Mouse (Mus musculus) cerebellum, adult 2 months (tissue): ENCODE data around the gene Gpd2. TPM values are rescaled to one million over a fixed set of nuclear protein-coding genes. Genes with fewer than 3 reads are reported as not detected.

Experiments used
- DNase-seq, 2 experiments: peaks; one replicate each; pipeline ENCODE4 v3.0.0; 2021
- H3K27ac ChIP-seq: fragments of 200-500 bp; 2 replicates; pipeline ENCODE4 v1.5.1; 2012; ENCODE audit warnings: low read length, control low read depth, inconsistent platforms; ENCODE audit not compliant: insufficient read depth
- H3K27me3 ChIP-seq: fragments of 200-500 bp; 2 replicates; pipeline ENCODE4 v1.6.1; 2012; ENCODE audit warnings: inconsistent platforms, mild to moderate bottlenecking, low read length, moderate library complexity; ENCODE audit not compliant: control insufficient read depth, insufficient read depth
- H3K4me1 ChIP-seq: fragments of 200-500 bp; 2 replicates; pipeline ENCODE4 v1.6.1; 2011; ENCODE audit warnings: low read length; ENCODE audit not compliant: control insufficient read depth, insufficient read depth
- H3K4me3 ChIP-seq: fragments of 200-500 bp; replicated peaks from 2 replicates; pipeline ENCODE3; 2011; ENCODE audit warnings: mild to moderate bottlenecking, low read depth, low read length, control low read depth; ENCODE audit not compliant: insufficient read depth
- CTCF ChIP-seq: fragments of 200-500 bp; IDR thresholded peaks from 2 replicates; pipeline ENCODE4 v1.5.1; 2011; ENCODE audit warnings: low read depth, mild to moderate bottlenecking, control low read depth, low read length, moderate library complexity, borderline replicate concordance; ENCODE audit not compliant: insufficient read depth
- POLR2A ChIP-seq: fragments of 200-500 bp; IDR thresholded peaks from 2 replicates; pipeline ENCODE4 v1.6.1; 2011; ENCODE audit warnings: low read length, control low read depth, borderline replicate concordance; ENCODE audit not compliant: insufficient read depth
- WGBS: fragments of 180-500 bp; shearing (Covaris S2); methylation state at CpG from one replicate; pipeline ENCODE4 v1.1.7; 2018; 5-methylcytosine and 5-hydroxymethylcytosine counted together
- polyA plus RNA-seq: library from polyadenylated mRNA; depleted of rRNA; stranded (reverse); fragments of >200 nt; gene quantifications from 2 replicates; pipeline ENCODE4 v1.2.3, GENCODE M21; 2012

The Gpd2 gene
- polyA plus RNA-seq, 1 experiment, result 38.1 TPM

DNA sequence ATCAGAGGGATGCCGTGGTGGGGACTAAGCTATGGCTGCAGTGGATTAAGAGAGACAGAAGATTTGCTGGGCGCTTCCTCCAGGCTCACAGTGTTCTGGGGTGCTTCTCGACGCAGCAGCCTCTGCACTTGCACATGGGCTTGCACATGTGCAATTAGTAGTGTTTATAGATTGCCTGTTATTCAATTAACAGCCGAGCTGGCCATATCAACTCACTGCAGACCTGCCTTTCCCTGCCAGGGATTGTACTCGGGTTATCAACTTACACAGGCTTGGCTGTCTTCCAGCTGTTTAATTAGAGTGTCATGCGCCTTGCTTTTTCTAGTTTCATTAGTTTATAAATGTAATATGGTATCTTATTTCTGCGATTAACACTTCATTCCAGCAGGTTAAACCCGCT lies 113.2 kb downstream of the Gpd2 start:
- TF ChIP-seq CTCF, result no peak
- peak in 1 of 2 experiments; percentile 13 for DNase-seq
- no peak overlapping the region for H3K27ac ChIP-seq
- H3K27me3 ChIP-seq, result no peaks in the 10 kb centered on the region
- WGBS, result 51% methylated on average over 9 of the region's 9 CpGs
- no peak overlapping the region for H3K4me3 ChIP-seq
- H3K4me1 ChIP-seq, result no peaks in the 10 kb centered on the region

DNA sequence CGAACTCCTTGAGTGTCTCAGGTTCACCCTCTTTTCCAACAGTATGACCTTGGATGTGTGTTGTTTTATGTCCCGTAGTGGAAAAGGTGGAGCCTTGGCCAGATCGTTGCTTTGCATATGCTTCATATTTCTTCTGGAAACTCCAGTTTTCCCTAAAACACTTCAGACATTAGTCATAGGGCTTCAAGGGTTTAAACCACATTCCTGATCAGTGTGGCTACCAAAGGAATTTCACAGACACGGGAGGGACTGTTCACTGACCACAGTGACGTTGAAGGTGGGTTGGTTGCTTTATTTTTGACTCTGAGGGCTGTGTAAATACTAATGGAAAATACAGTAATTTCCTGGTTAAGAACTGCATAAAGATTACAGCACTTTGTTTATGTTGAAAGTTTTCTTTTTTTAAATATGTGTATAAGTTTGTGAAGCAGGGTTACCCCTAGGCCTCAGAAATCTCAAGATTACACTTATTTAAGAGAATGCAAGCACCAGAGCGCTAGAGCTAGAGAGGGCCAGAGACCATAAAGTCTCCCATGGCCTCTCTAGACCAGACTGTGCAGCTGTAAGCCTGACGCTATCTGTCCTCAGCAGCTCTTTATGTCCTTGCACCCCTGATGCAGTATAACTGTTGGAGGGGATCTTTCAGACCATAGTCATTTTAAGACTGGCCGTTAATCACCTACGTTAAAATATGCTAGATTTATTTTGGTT lies 116.4 kb downstream of the Gpd2 start:
- Histone ChIP-seq H3K27ac (no peak overlapping the region), H3K4me3 (no peak overlapping the region), H3K4me1 (no peaks in the 10 kb centered on the region), H3K27me3 (no peaks in the 10 kb centered on the region)
- TF ChIP-seq POLR2A (no peak), CTCF (no peak)
- no peak for DNase-seq
- WGBS, result 94% methylated on average over 9 of the region's 9 CpGs

DNA sequence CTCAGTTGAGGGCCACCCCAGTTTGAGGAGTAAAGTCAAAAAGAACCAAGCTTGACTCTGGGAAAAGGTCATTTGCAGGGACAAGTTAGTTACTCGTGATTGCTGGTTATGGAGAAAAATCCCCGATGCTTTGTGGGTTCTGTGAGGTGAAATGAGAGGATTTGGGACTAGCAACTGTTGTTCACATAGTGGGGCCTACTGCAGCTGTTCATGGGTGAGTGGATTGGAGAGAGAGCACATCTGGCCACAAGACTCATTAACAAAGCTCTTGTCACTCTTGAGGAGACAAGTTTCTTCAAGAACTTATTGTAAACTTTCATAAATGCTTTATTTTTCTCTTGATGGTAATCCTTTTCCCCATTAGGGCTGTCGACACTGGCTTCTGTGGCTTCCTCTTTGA lies 117.4 kb downstream of the Gpd2 start:
- whole genome bisulfite sequencing, result 90% methylated on average over 3 of the region's 3 CpGs
- H3K27me3 ChIP-seq, result no peaks in the 10 kb centered on the region
- no peak for DNase-seq
- H3K4me3 ChIP-seq, result no peak overlapping the region
- no peak overlapping the region for H3K27ac ChIP-seq
- TF ChIP-seq CTCF (no peak), POLR2A (no peak)
- H3K4me1 ChIP-seq, result no peaks in the 10 kb centered on the region

GRCm38 (mm10) chr2:57356222-57356822 lies 118.9 kb downstream of the Gpd2 start:
- no peak for TF ChIP-seq CTCF
- Histone ChIP-seq H3K27ac (no peak overlapping the region), H3K4me1 (no peaks in the 10 kb centered on the region), H3K27me3 (no peaks in the 10 kb centered on the region), H3K4me3 (no peak overlapping the region)
- WGBS, result 85% methylated on average over 12 of the region's 12 CpGs
- DNase-seq, result no peak

DNA sequence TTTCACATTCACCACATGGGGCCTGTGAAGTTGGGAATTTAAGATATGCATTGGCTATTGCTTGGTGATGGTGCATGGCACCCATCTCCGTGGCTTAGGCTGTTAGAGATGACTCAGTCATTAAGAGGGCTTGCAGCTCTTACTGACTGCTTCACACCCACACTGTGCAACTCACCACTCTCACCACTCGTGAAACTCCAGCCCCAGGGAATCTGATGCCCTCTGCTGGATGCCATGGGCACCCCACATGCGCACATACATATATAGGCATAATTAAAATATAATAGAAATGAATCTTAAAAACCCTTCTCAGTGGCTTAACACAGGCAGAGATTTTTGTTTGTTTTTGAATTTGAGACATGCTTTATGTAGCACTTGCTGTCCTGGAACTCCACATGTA lies 125.1 kb downstream of the Gpd2 start:
- WGBS, result 83% methylated on average over 3 of the region's 3 CpGs
- DNase-seq, result no peak
- H3K27me3 ChIP-seq, result no peaks in the 10 kb centered on the region
- no peak overlapping the region for H3K27ac ChIP-seq
- no peaks in the 10 kb centered on the region for H3K4me1 ChIP-seq
- H3K4me3 ChIP-seq, result no peak overlapping the region
- no peak for TF ChIP-seq POLR2A
- TF ChIP-seq CTCF, result 0 out of 2 replicates have a peak, but pooled peaks have one; percentile 13

DNA sequence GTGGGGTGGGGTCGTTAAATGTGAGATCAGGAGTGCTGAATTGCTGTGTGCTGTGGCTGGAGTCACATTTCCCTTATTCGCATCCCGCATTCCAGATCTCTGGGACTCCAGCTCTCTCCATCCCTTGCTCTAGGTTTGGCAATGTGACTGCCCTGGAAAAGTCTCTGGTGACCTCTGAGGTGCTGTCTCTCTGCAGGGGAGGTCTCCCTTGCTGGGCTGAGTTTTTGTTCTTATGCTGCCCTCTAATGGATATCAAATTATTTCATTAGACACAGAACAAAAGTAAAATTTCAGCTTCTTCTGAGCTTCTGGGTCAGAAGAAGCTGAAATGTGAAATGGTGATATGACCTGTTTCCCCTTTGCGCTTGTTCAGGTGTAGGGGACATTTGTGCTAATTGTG lies 137.2 kb downstream of the Gpd2 start:
- H3K4me1 ChIP-seq, result no peaks in the 10 kb centered on the region
- peak; percentile 39 to 45 for DNase-seq
- H3K27ac ChIP-seq, result no peak overlapping the region
- no peaks in the 10 kb centered on the region for H3K27me3 ChIP-seq
- H3K4me3 ChIP-seq, result no peak overlapping the region
- WGBS, result 39% methylated on average over 4 of the region's 4 CpGs
- TF ChIP-seq POLR2A (no peak), CTCF (peak; percentile 33; the same call in 1 of the 2 replicates)

- Histone ChIP-seq H3K27me3 (no peaks in the 10 kb centered on the region), H3K4me3 (no peak overlapping the region), H3K27ac (no peak overlapping the region), H3K4me1 (no peaks in the 10 kb centered on the region)
- 87% methylated on average over 7 of the region's 7 CpGs for WGBS
- TF ChIP-seq POLR2A (no peak), CTCF (no peak)
- no peak for DNase-seq
These were observed 137.9 kb downstream of the Gpd2 start for GRCm38 (mm10) chr2:57375138-57375837.
